Mouse (Mus musculus) A20 (cell line): Measurements from ENCODE around the gene Il12a.
"Not testable (repeated sequence)": the region's sequence is repeated elsewhere in the genome, so short reads cannot be mapped to it uniquely, and the experiment has no call there.

Experiments
- DNase-seq: peaks from one replicate; pipeline ENCODE4 v3.0.0-alpha.2; 2011; ENCODE audit warnings: low read depth, low spot score

Il12a gene

DNA sequence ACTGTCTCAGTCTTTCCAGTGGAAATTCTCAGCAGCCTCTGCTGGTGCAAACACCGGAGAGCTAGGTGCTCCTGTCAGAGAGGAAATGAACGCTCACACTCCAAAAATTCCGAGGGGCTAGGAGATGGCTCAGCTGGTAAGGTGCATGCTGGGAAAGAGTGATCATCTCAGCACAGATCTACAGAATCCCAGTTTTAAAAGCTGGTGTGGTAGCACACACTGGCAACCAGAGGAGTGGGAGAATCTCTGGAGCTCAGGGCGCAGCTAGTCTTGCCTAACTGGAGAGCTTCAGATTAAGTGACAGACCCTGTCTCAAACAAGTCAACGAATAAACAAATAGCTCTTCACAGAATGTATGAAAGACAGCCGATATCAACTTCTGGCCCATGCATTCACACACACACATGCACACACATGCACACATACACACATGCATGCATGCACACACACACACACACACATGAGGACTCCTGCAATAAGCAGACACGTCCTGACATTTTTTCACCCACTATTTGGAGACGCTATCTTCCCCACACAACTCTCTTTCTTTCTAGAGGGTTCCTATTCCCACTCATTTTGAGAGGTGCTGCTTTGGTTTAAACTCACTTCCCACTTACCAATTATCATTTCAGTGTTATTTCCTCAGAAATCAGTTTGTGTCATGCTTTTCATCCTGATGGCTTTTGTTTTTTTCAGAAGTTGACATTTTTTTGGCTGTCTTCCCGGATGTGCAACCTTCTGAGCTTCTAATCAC, 52.5 kb downstream of the Il12a start:
- DNase-seq: no peak

DNA sequence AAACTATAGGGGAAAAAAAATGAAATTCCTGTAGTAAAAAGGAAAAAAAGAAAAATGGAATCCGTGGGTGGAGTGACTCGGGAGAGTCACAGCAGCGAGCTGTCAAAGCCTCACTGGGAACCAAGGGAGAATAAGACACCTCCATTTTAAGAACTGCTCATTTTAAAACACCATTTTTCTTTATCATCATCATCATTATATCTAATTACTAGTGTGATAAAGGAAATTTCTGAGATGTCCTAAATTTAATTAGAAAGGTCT, 53.0 kb downstream of the Il12a start:
- no peak for DNase-seq

DNA sequence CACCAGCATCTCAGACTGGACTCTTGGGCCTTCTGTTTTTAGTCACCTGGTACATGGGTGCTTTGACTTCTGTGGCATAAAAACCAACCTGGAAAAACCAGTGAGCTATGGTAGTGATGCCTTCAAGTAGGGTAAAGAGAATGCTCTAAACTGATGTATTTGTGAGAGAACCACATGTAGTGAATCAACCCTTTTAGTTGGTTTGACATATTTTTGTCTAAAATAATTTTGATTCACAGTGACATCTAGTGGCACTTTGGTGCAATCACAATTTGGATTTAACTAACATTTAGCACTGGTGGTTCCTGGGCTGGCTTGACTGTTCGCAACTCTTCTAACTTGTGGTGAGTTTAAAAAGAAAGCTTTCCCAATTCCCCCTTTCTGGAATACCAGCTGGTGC, 53.7 kb downstream of the Il12a start:
- DNase-seq: peak; percentile 64

DNA sequence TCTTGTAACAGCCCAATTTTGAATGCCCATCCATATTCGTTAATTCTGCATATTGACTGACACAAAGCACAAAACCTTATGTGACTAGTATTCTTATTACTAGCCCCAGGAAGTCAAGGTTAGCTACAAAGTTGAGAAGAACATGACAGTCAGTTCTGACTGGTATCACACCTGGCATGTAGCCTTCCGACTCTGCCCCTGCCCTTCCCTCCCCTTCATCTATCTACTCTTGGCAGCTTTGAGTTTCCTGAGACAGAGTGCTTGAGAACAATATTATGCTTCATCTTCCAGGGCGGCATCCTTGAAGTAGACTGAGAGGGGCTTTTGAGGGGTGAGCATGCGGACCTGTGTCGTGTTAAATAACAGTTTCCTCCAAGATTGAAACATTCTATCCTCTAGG, 54.6 kb downstream of the Il12a start:
- DNase-seq: no peak

DNA sequence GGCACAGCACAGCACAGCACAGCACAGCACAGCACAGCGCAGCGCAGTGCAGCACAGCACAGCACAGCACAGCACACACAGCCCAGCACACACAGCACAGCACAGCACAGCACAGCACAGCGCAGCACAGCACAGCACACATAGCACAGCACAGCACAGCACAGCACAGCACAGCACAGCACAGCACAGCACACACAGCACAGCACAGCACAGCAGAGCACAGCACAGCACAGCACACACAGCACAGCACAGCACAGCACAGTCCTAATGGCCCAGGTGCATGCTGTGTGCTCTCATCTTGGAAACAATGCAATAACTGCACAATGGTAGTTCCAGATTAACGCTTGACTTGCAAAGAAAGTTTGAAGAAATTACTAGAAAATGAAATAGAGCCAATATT, 55.8 kb downstream of the Il12a start:
- not testable (repeated sequence) for DNase-seq
